Mouse (Mus musculus) erythroblast, embryonic 14.5 days (primary cell): ENCODE results near the gene Ccnf. TPM values are rescaled to one million over a fixed set of nuclear protein-coding genes. Genes with fewer than 3 reads are reported as not detected.

Source experiments
- H3K27me3 ChIP-seq: 2 replicates; pipeline ENCODE4 v1.6.1; 2012; ENCODE audit warnings: inconsistent platforms; ENCODE audit not compliant: control insufficient read depth
- H3K36me3 ChIP-seq: 2 replicates; pipeline ENCODE4 v1.6.1; 2012; ENCODE audit warnings: mild to moderate bottlenecking, inconsistent platforms; ENCODE audit not compliant: control insufficient read depth
- H3K4me1 ChIP-seq: 2 replicates; pipeline ENCODE4 v1.6.1; 2012; ENCODE audit warnings: inconsistent platforms; ENCODE audit not compliant: control insufficient read depth
- H3K4me3 ChIP-seq: replicated peaks from 2 replicates; pipeline ENCODE3; 2012; ENCODE audit warnings: moderate library complexity, mild to moderate bottlenecking, inconsistent platforms
- H3K9me3 ChIP-seq: 2 replicates; pipeline ENCODE4 v1.6.1; 2012; ENCODE audit warnings: low read length, inconsistent platforms, mixed read lengths; ENCODE audit not compliant: control insufficient read depth
- GATA1 ChIP-seq: IDR thresholded peaks from 2 replicates; pipeline ENCODE4 v1.6.1; 2012; ENCODE audit warnings: low read length, inconsistent platforms, mixed read lengths
- TAL1 ChIP-seq: IDR thresholded peaks from 3 replicates; pipeline ENCODE4 v1.6.1; 2012; ENCODE audit warnings: low read length, inconsistent platforms, mixed read lengths
- polyA plus RNA-seq: library from polyadenylated mRNA; stranded (reverse); fragments of >175 nt; gene quantifications from 2 replicates; pipeline ENCODE4 v1.2.3, GENCODE M21; 2012

The Ccnf gene
- polyA plus RNA-seq = 14.4 and 15.8 TPM in 2 replicates

DNA sequence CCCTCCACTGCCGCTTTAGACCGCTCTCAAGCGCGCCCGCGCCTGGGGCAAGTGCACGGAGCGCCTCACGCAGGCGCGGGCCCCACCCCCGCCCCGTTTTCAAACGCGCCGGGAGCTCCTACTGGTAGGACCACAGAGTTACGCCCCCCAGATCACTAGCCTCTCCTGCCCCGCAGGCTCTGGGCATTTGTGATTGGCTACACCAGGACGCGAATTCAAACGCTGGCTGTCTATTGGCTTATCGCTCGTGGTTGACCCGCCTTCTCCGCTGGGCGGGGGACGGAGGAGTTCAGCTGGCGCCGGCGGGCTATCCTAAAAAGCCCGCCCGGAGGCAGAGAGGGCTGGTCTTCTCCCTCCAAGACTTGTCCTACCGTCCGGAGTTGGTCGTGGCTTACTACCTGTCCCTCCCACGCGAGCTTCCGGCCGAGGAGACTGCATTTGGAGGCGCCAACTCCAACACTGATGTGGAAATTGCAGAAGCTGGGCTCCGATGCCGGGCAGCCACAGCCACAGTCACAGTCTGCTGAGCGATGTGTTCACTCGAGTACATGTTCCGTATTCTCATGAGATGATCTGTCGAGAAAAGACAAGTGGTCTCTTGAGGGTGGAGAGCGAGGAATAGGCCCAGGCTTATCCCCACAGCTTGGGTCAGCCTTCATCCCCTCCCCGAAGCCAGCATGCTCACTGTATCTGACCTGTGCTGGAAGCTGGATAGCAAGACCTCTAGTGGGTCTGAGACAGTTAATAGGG lies at the start of gene Ccnf:
Gene Ccnf (minus strand): TSS at position 165 of the 750 bp plus-strand sequence.
- Histone ChIP-seq H3K4me1 (peaks cover 40% of the 10 kb centered on the region), H3K9me3 (peaks cover 11% of the 10 kb centered on the region), H3K27me3 (peaks cover 8% of the 10 kb centered on the region), H3K4me3 (peak within 1 kb of the TSS; percentile 100), H3K36me3 (peaks cover 39% of the 10 kb centered on the region)
- TF ChIP-seq GATA1 (no peak), TAL1 (no peak)

DNA sequence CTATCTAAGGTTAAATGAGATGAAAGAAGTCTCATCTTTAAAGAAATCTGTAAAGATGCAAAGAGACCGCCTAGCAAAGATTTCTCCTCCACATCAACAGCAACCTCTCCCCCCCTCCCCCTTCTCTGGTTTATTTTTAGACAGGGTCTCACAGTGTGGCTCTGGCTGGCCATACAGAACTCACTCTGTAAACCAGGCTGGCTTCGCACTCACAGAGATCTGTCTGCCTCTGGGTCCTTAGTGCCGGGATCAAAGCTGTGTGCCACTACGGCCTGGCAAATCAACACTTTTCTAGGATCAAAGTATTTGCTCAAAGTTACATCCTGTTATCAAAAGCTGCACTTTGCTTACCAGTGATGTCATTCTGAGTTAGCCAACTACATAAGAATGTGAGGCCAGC lies 49.4 kb upstream of the Ccnf start:
- no peaks in the 10 kb centered on the region for H3K36me3 ChIP-seq
- H3K27me3 ChIP-seq = no peaks in the 10 kb centered on the region
- no peak for TF ChIP-seq TAL1
- TF ChIP-seq GATA1 = no peak
- no peaks in the 10 kb centered on the region; the same call in 1 of the 2 replicates for H3K9me3 ChIP-seq
- no peaks in the 10 kb centered on the region for H3K4me1 ChIP-seq
- no peak overlapping the region for H3K4me3 ChIP-seq

DNA sequence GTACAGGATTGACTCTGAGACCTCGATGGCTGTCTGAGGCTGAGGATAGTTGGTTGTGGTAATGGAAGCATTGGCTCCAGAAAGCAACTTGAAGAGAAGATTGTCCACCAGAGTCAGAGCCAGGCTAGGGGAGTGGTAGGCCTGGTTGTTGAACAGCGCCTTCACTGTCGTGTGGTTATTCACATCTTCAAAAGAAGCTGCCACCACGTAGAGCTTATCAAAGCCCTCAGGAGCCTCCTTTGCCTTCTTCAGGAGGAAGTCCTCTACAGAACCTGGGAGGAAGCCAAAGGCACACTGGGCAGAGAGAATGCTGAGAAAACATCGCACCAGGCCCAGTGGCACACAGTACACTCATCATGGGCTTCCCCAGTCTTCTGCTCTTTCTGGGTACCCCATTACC lies 38.1 kb upstream of the Ccnf start:
- H3K4me1 ChIP-seq = no peaks in the 10 kb centered on the region
- no peak overlapping the region for H3K4me3 ChIP-seq

DNA sequence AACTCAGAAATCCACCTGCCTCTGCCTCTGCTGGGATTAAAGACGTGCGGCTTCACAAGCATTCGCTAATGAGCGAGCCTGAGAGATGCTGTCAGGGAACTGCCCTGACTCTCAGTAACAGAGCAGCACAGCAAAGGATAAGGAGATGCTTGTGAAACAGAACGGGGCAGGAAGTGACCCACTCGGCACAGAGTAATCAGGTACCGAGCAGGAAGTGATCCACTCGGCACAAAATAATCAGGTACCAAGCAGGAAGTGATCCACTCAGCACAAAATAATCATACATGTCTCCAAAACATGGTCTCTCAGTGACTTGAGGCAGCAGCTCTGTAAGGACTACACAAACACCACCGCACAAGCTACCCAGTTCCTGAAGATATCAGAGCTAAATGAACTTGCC lies 37.2 kb upstream of the Ccnf start:
- H3K27me3 ChIP-seq = no peaks in the 10 kb centered on the region
- H3K9me3 ChIP-seq = no peaks in the 10 kb centered on the region
- no peak overlapping the region for H3K4me3 ChIP-seq
- TF ChIP-seq TAL1 (no peak), GATA1 (no peak)
- H3K36me3 ChIP-seq = no peaks in the 10 kb centered on the region
- H3K4me1 ChIP-seq = no peaks in the 10 kb centered on the region

More for the DNA sequence above, 38.1 kb upstream of the Ccnf start:
- Histone ChIP-seq H3K9me3 (no peaks in the 10 kb centered on the region), H3K27me3 (no peaks in the 10 kb centered on the region), H3K36me3 (no peaks in the 10 kb centered on the region)
- no peak for TF ChIP-seq TAL1
- no peak for TF ChIP-seq GATA1

DNA sequence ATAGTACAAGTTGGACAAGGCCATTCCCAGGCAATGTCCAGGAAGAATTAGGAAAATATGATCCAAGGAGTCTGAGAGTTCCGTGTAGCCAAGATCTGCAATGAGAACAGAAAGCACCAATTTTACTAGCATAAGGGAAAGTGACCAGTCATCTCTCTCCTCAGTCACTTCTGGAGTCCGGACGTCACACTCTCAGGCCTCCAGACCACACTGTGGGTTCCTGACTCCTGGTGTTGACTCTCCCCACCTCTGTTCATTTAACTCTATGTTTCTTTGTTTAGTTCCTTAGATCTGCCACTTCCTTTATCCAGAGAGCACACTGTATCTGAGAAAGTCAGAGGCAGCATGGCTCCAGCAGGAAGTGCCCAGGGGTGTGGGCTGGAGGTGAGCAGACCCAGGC lies 34.4 kb upstream of the Ccnf start:
- no peaks in the 10 kb centered on the region; the same call in 1 of the 2 replicates for H3K9me3 ChIP-seq
- no peaks in the 10 kb centered on the region for H3K27me3 ChIP-seq
- TF ChIP-seq TAL1 (no peak), GATA1 (no peak)
- no peak overlapping the region for H3K4me3 ChIP-seq
- H3K36me3 ChIP-seq = no peaks in the 10 kb centered on the region
- no peaks in the 10 kb centered on the region for H3K4me1 ChIP-seq

DNA sequence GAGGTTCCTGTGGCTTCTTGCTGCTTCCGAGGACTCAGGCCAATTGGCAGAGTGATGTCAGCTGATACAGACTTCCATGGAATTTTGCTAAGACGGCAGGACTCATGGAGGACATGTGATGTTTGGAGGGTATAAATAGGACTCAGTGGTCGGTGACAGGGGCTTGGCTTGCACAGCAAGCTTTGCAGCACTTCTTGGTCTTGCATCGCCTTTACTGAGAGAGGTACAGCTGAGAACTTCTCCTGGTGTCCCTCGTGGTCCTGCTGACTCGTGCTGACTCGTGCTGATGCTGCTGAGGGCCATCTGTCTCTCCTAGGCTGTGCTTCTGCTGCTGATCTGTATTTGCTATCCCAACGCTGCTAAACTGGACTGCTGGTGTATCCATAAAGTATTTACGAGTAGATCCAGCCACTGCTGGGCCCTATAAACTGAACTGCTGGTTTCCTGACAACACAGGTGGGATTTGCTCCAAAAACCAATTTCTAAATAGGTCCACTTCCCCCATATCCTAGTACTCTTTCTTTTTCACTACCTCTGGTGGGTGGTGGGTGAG lies 32.1 kb upstream of the Ccnf start:
- no peak for TF ChIP-seq TAL1
- TF ChIP-seq GATA1 = no peak
- no peaks in the 10 kb centered on the region for H3K4me1 ChIP-seq
- H3K27me3 ChIP-seq = no peaks in the 10 kb centered on the region
- no peaks in the 10 kb centered on the region for H3K36me3 ChIP-seq
- no peak overlapping the region for H3K4me3 ChIP-seq
- peaks cover 3% of the 10 kb centered on the region for H3K9me3 ChIP-seq

DNA sequence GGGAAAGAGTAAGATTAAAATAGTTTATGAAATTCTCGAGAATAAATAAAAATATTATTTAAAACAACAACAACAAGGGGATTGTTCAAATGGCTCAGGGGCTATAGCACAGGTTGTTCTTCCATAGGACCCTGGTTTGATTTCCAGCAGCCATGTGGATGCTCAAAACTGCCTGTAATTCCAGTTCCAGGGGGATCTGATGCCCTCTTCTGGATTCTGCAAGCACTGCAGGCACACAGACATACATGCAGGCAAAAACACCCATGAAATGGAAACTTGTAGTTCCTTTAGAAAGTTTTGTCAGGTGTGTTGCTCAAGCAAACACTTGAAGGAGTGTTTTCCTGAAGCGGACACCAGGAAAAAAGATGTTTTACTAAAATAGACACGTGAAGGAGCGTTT lies 31.4 kb upstream of the Ccnf start:
- H3K4me3 ChIP-seq = no peak overlapping the region
- no peaks in the 10 kb centered on the region for H3K4me1 ChIP-seq
- peaks cover 5% of the 10 kb centered on the region for H3K9me3 ChIP-seq
- no peaks in the 10 kb centered on the region for H3K27me3 ChIP-seq
- H3K36me3 ChIP-seq = no peaks in the 10 kb centered on the region
- TF ChIP-seq TAL1 (no peak), GATA1 (no peak)

DNA sequence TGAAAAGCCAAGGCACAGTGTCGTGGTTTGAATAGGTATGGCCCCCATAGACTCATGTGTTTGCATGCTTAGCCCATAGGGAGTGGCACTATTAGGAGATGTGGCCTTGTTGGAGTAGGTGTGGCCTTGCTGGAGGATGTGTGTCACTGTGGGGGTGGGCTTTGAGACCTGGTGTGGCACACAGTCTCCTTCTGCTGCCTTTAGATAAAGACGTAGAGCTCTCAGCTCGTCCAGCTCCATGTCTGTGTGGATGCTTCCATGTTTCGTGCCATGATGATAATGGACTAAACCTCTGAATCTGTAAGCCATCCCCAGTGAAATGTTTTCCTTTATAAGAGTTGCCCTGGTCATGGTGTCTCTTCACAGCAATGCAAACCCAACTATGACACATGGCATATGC lies 28.6 kb upstream of the Ccnf start:
- no peaks in the 10 kb centered on the region for H3K36me3 ChIP-seq

DNA sequence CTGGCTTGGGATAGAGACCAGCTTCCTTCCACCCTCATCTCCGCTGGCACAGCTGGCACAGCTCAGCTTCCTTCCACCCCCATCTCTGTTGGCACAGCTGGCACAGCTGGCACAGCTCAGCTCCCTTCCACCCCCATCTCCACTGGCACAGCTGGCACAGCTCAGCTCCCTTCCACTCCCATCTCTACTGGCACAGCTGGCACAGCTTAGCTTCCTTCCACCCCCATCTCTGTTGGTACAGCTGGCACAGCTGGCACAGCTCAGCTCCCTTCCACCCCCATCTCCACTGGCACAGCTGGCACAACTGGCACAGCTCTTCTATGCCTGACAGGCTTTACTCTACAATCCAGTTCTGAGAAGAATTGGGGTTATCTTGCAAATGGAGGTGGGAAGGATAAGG lies 15.8 kb upstream of the Ccnf start:
- no peaks in the 10 kb centered on the region for H3K4me1 ChIP-seq
- H3K4me3 ChIP-seq = no peak overlapping the region
- TF ChIP-seq GATA1 = no peak
- no peak for TF ChIP-seq TAL1
- H3K27me3 ChIP-seq = peaks cover 2% of the 10 kb centered on the region
- H3K36me3 ChIP-seq = no peaks in the 10 kb centered on the region
- peaks cover 8% of the 10 kb centered on the region for H3K9me3 ChIP-seq

More for the DNA sequence above, 28.6 kb upstream of the Ccnf start:
- H3K9me3 ChIP-seq = peaks cover 5% of the 10 kb centered on the region
- no peaks in the 10 kb centered on the region for H3K27me3 ChIP-seq
- TF ChIP-seq GATA1 = no peak
- no peak for TF ChIP-seq TAL1
- H3K4me1 ChIP-seq = no peaks in the 10 kb centered on the region
- H3K4me3 ChIP-seq = no peak overlapping the region
